Mouse (Mus musculus): ENCODE results near the gene Pspc1. TPM values are rescaled to one million over a fixed set of nuclear protein-coding genes. Genes with fewer than 3 reads are reported as not detected.

Pspc1 gene
- polyA plus RNA-seq, 1 experiment from 2014 or later = 34.3 TPM

DNA sequence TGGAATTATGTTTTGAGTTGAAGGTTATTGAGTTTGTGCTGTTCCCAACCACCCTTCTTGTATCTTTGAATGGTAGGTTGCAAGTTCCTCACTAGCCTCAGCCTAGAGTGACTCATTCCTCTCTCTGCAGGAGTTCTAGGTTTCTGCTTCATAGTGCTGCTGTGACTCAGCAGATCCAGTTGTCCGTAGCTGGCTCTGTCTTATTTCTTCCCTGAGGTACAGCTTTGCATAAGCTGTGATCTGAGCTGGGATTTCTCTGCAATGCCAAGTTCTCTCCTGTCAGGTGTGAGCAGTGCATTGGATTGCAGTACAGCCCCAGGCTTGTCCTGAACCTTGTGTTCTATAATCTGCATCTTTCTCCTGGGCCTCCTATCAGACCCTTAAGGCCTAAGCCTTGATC, 88.3 kb downstream of the Pspc1 start:
- no peak overlapping the region for H3K4me2 ChIP-seq (replicated peaks)
- ATAC-seq (ENCODE audit: low FRiP score, low read depth) = no peak
- no peaks in the 10 kb centered on the region for H3K4me1 ChIP-seq
- no peak overlapping the region for H3K4me3 ChIP-seq
- peaks cover 86% of the 10 kb centered on the region for H3K36me3 ChIP-seq
- no peaks in the 10 kb centered on the region for H3K9me3 ChIP-seq
- no peak overlapping the region for H3K27ac ChIP-seq
- 82% methylated on average over 1 of the region's 1 CpGs for WGBS
- no peak overlapping the region for H3K9ac ChIP-seq
- H3K27me3 ChIP-seq = no peaks in the 10 kb centered on the region

DNA sequence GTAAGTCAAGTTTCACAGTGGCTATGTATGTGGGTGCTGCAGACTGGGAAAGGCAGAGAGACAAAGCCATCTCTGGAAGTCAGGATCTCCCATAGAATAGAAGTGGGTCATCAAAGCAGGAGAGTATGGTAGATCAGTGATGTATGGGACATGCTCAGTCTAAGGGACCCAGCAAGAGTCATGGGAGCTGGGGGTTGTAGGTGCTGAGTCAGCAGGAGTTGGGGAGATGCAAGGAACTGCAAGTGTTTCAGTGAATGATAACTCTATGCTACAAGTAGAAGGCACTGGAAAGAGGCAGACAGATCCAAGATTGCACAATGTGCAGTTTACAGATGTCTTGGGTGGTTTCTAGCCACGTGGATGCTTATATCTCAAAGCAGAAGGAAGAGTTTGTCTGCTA, 89.0 kb downstream of the Pspc1 start:
- Histone ChIP-seq H3K27me3 (no peaks in the 10 kb centered on the region), H3K4me3 (no peak overlapping the region), H3K9me3 (no peaks in the 10 kb centered on the region), H3K27ac (no peak overlapping the region), H3K9ac (no peak overlapping the region), H3K4me2 (replicated peaks) (no peak overlapping the region), H3K4me1 (no peaks in the 10 kb centered on the region), H3K36me3 (peaks cover 86% of the 10 kb centered on the region)
- WGBS = 89% methylated on average over 1 of the region's 1 CpGs
- no peak for ATAC-seq (ENCODE audit: low FRiP score, low read depth)

DNA sequence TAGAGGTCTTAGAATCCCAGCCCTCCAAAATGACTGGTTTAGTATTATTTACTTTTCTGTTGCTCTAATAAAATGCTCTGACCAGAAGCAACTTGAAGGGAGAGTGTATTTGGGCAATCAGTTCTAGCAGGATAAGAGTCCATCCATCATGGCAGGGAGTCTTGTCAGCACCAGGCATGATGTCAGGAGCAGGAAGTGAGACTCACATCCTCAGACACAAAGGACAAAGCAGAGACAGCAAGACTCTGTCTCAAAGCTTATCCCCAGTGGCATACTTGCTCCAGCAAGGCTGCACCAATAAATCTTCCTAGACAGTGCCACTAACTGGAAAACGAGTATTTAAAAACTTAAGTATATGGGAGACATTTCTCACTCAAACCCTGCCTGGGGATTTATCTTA, 92.7 kb downstream of the Pspc1 start:
- peaks cover 80% of the 10 kb centered on the region for H3K36me3 ChIP-seq
- H3K4me1 ChIP-seq = no peaks in the 10 kb centered on the region
- no peak for ATAC-seq (ENCODE audit: low FRiP score, low read depth)
- no peak overlapping the region for H3K9ac ChIP-seq
- H3K4me3 ChIP-seq = no peak overlapping the region
- WGBS = 13% methylated on average over 1 of the region's 1 CpGs
- H3K4me2 ChIP-seq (replicated peaks) = no peak overlapping the region
- no peaks in the 10 kb centered on the region for H3K9me3 ChIP-seq
- H3K27ac ChIP-seq = no peak overlapping the region
- H3K27me3 ChIP-seq = no peaks in the 10 kb centered on the region

Other genes with a start within 250 kb of the Pspc1 start
- gene Cenpj, start 202.9 kb downstream of the Pspc1 start, polyA plus RNA-seq (2015; fragmentation: Nextera tagmentation; extraction: Ambion mirVana) = 11.2 and 11.6 TPM in 2 replicates
- 2.3 and 3.2 TPM in 2 replicates for gene Parp4, start 202.7 kb downstream of the Pspc1 start, polyA plus RNA-seq (2015; fragmentation: Nextera tagmentation; extraction: Ambion mirVana)
- gene Mphosph8, start 110.1 kb downstream of the Pspc1 start, polyA plus RNA-seq (2015; fragmentation: Nextera tagmentation; extraction: Ambion mirVana) = 36.0 and 39.4 TPM in 2 replicates
- 31.5 and 34.2 TPM in 2 replicates for gene Zmym5, start 33.4 kb upstream of the Pspc1 start, polyA plus RNA-seq (2015; fragmentation: Nextera tagmentation; extraction: Ambion mirVana)
- gene Zmym2, start 108.3 kb upstream of the Pspc1 start, polyA plus RNA-seq (2015; fragmentation: Nextera tagmentation; extraction: Ambion mirVana) = 54.5 and 59.0 TPM in 2 replicates